Mouse (Mus musculus): ENCODE results near the gene Arsb.
"Not testable (repeated sequence)": the region's sequence is repeated elsewhere in the genome, so short reads cannot be mapped to it uniquely, and the experiment has no call there.

Arsb gene

DNA sequence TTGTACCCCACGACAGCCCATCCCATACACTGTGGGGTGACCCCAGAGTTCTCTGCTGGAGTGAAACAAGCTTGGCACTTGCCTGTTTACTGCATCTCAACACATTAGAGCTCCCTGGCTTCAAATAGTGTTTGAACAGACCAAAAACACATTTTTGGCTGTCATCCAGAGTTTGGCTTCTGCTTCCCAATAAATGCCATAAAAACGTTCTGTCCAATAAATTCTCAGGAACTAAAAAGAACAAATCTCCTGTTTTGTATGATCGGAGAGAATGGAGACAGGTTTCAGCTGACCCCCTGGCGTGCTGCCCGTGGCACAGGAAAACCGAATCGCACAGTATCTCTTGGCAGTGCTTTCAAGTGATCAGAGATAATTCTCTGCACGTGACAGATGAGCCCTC is 16.2 kb downstream of the Arsb start:
- DNase-seq (ENCODE audit: low spot score in 2 of 2): no peak

DNA sequence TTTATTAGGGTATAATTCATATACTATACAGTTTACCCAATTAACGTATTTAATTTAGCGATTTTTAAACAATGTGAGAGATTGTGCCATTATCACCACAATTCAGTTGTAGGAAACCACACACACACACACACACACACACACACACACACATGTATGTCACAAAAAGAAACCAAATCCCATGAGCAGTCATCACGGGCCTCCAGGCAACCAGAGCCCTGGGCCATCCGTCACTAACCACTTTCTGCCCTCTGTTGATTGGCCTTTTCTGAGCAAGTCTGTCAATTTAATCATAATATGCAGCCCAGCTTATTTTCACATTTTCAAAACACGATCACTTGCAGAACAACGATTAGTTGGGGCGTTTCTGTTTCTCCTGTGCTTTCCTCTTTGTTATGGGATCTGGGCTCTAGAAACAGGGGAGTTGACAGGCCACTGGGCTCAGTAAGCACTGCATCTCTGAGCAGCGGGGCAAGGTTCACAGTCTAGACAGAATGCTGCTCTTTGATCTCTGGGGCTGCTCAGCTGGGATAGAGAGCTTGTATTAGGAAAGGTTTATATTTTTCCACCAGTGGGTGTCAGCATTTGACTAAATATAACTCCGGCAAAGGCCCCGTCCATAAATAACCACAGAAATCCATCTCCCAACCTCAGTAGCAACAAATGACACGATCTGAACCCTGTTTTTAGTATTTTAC is 21.7 kb downstream of the Arsb start:
- DNase-seq (ENCODE audit: low spot score in 2 of 2): no peak

DNA sequence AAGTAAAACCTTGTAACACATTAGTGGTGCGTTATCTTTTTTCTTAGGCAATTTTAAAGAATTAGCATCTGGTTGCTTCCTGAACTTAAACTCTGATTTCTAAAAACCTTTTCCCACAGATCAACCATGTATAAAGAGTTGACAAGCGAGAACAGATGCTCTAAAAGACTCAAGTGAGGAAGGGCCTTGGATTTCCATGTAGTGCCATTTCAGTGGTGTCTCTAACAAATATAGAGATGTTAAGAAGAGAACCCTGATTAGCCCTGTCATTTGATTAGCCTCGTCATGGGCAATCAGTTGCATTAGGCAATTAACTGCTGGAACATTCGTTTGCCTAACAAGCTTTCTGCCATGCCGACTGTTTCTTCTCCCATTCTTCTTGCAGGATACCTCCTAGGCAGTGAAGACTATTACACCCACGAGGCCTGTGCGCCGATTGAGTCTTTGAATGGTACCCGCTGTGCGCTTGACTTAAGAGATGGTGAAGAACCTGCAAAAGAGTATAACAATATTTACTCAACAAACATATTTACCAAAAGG is 22.3 kb downstream of the Arsb start:
- no peak for DNase-seq (ENCODE audit: low spot score in 2 of 2)

DNA sequence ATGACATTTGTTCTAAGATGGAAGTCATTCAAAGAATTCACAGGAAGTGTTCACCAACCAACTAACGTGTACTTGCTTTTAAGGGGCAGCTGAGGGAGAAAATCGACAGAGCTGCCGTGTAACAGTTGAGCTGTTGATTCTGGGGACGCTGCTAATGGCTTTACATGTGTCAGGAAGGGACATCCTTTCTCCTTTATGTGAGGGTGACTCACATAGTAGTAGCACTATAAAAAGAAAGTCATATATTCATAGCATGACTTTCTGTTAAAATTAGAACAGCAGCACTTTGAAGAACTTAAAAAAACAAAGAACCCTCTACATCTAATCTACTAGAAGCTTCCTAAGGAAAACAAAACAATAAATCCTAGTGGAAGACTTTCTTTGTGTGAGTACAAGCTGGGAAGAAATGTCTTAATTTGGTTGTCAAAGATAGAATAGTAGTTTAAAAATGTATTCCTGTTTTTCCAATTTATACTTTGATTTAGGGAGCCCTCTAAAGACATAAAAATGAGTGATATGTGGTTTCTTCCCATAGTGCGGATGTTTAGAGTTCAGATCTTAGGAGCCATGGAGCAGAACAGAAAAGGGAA is 25.7 kb downstream of the Arsb start:
- DNase-seq (ENCODE audit: low spot score in 2 of 2): no peak

DNA sequence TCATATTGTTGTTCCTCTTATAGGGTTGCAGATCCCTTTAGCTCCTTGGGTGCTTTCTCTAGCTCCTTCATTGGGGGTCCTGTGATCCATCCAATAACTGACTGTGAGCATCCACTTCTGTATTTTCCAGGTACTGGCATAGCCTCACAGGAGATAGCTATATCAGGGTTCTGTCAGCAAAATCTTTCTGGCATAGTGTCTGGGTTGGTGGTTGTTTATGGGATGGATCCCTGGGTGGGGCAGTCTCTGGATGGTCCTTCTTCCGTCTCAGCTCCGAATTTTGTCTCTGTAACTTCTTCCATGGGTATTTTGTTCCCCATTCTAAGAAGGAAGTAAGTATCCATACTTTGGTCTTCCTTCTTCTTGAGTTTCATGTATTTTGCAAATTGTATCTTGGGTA is 38.9 kb downstream of the Arsb start:
- not testable (repeated sequence) for DNase-seq (ENCODE audit: low spot score in 2 of 2)

DNA sequence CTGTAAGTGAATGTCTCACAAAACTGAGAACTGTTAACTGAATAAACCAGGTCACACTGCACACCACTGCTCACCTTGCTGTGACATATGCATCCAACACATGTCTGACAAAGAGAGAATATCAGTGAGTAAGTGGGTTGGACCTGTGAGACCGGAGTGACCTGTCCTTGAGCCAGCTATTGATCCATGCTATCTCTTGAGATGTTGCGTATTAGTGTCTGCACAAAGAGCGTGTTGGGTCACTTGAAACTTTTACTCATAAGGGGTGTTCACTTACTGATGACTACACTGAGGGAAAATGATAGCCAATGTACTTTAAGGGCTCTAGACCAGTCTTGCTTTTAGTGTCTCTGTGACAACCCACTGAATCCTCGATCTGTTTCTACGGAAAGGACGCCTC is 42.7 kb downstream of the Arsb start:
- DNase-seq (ENCODE audit: low spot score in 2 of 2): no peak

DNA sequence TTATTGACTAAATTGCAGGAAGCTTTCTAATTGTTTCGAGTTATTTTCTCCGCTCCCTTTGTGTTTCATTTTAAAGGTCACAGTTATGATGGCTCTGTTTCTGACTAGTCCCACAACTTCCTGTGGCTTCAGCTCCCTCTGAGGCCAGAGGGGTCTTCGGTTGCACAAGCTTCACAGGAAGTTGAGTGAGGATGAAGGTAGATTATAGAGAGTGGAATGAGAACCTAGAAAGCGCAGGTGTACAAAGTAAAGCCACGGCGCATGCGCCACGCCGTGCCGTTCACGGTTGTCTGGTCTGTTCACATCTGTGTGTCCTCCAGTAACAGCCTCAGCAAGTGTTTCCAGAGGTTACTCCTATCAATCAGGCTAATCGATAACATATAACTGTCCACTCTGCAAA is 43.2 kb downstream of the Arsb start:
- DNase-seq (ENCODE audit: low spot score in 2 of 2): no peak

DNA sequence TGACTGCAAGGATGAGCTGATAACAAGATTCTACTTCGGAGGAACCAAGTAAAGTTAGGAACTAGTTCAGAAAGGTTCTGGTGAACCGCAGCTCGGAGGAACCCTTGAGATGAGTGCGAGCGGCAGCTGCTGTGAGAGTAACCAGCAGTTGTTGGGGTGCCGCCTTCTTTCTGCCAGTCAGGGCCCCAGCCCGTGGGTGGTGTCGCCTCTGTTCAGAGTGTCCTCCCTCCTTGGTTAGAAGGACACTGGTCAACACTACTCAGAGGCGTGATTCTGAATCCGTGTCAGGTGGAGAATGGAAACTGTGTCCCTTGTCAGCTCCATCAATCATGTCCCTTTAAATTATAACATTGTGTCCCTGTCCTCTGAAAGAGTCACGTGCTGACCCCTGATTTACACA is 43.7 kb downstream of the Arsb start:
- no peak for DNase-seq (ENCODE audit: low spot score in 2 of 2)

DNA sequence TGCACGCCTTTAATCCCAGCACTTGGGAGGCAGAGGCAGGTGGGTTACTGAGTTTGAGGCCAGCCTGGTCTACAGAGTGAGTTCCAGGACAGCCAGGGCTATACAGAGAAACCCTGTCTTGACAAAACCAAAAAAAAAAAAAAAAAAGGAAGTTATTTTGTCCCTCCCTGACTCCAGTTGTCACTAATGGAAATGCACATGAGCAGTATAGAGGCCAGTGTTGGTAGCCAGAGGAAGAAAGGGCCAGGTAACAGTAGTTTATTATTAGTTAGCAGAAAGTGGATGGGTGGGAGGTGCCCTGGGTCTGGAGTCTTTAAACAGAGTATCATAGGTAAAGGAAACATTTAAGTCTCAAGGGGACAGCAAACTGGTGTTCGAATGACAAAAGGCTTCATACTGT is 44.7 kb downstream of the Arsb start:
- no peak for DNase-seq (ENCODE audit: low spot score in 2 of 2)

DNA sequence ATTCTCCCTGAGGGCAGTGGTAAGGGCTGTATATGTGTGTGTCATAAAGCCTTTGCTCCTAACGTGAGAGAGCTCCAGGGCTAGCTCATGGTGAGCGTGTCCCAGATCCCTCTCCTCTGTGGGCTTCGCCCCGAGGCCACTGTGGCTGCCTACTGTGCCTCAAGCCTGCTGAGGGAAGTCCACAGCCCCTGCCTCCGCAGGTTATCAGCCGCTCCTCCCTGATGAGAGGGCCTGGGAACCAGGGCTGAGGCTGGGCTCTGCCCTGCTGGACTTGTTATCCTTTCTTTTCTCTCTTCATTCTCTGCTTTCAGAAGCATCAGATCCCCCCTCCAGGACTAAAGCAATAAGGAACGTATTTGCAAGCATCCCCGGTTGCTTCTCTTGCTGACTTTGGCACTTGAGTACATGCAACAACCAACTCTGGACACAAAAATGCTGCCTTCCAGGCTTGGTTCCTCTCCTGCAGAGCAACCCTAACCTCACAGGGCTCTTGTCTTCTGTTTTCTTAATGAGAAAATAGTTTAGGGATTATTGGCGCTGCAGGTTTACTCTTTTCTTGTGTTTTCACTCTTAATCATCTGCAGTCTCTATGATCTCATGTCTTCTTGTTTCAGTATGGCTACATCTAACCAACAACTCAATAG is 45.4 kb downstream of the Arsb start:
- no peak for DNase-seq (ENCODE audit: low spot score in 2 of 2)

DNA sequence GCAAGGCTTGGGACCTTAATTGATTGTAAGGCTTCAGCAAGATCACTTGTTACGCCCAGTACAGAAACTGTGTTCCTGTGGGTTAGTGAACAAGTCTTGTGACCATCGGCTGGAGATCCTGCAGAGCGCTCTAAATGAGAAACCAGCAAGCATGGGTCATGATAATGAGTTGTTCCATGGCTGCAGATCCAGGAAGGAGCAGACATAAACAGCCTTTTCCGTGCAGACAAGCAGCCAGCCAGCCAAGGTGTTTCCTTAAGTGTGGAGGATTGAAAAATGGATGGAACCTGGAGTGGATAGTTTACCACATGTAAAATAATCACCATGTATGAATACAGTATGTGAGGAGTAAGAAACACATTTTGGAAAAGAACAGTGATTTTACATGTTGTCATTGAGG is 48.7 kb downstream of the Arsb start:
- DNase-seq (ENCODE audit: low spot score in 2 of 2): no peak

DNA sequence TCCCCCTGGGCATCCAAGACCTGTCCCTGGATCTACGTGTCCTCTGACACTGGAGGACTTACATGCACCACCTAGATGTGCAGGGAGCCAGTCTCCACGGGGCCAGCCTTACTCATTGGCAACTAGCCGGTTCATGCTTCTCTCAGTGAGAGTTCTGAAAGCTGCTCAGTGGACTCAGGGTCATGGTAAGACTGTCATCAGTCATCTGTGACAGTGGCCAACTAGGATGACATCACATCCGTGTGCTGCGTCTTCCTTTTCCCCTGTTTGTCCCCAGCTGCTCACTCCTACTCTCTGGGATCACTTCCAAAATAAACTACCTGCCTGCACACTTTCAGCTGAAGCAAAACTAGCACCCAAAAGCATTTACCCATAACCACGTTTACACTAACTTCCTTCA is 50.6 kb downstream of the Arsb start:
- no peak for DNase-seq (ENCODE audit: low spot score in 2 of 2)

DNA sequence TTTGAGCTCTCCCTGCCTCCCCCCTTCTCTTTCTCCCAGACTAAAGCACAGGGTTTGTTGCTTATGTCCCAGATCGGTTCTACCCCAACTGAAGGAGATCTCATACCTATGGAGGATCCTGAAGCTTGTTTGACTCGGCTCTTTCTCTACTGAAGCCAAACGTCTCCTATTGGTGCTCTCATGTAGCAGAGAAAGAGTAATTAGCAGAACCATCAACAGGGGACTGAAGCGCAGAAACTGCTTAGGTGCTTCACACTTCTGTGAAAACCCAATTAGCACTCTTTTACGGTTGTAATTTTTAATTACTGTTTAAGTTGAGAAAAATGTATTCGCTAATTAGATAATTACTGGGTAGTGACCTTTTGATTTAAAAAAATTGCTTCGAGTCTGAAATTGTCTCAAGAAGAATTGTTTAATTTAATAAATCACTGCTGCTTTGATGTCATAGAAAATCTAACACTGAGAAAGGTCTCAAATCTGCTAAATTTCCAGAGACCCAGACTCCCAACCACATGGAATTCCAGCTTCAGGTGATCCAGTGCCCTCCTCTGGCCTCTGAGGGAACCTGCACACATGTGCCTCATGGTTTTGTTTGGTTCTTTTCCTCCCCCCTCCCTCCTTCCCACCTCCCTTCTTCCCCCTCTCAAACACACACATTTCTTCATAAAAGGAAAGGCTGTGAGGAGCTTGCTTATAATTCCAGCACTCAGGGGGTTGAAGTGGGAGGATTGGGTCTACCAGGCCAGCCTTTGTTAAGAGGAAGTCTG is 54.5 kb downstream of the Arsb start:
- DNase-seq (ENCODE audit: low spot score in 2 of 2): no peak

DNA sequence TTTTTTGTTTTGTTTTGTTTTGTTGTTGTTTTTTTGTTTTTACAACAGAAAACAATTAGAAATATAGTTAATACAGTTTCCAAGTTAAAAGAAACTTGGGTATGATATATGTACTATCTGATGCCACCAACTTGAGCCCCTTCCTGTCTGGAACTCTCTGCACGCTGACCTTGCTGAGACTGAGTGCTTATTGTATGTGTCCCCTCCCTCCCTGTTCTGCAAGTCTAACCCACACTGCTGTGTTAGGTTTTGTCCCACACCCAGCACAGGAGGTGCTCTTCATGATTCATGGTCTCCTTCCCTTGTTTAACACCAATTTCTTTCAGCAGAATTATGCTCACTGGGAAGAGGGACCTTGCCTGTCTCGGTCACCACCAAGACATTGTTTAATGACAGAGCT is 56.3 kb downstream of the Arsb start:
- no peak for DNase-seq (ENCODE audit: low spot score in 2 of 2)

DNA sequence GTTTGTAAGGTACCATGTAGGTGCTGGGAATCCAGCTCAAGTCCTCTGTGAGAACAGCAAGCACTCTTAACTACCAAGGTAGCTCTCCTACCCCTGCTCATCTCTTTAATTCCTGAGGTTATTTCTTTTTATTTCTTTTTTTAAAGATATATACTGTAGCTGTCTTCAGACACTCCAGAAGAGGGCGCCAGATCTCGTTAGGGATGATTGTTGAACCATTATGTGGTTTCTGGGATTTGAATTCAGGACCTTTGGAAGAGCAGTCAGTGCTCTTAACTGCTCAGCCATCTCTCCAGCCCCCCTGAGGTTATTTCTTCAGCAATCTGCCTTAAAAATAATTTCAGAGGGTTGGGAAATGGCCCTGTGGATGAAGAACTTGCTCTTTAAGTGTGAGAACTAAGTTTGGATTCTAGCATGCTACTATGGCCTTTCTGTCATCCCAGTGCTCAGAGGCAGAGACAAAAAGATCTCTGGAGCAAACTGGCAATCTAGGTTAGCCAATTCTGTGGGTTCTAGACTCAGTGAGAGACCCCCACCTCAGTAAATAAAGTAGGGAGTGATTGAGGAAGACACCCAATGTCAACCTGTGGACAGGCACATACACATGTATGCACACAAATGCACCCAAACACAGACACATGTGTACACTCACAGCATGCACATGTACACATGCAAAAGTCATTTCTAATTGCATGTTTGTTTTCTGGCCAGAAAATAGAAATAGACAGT is 58.3 kb downstream of the Arsb start:
- no peak for DNase-seq (ENCODE audit: low spot score in 2 of 2)

DNA sequence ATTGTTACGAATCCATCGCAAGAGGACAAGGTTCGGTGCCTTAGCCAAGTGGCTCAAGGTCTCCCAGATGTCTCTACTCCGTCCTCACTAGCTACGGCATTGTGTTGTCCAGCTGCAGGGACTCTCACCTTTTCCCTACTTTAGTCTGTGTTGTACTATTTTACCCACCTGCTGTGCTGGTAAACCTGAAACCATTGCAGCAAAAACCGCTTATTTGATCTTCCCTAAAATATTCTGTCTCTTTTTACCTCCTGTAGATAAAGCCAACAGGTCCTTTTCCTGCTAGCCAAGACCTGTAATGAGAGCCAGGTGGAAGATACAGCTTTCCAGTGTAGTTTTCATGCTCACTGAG is 58.8 kb downstream of the Arsb start:
- DNase-seq (ENCODE audit: low spot score in 2 of 2): no peak

DNA sequence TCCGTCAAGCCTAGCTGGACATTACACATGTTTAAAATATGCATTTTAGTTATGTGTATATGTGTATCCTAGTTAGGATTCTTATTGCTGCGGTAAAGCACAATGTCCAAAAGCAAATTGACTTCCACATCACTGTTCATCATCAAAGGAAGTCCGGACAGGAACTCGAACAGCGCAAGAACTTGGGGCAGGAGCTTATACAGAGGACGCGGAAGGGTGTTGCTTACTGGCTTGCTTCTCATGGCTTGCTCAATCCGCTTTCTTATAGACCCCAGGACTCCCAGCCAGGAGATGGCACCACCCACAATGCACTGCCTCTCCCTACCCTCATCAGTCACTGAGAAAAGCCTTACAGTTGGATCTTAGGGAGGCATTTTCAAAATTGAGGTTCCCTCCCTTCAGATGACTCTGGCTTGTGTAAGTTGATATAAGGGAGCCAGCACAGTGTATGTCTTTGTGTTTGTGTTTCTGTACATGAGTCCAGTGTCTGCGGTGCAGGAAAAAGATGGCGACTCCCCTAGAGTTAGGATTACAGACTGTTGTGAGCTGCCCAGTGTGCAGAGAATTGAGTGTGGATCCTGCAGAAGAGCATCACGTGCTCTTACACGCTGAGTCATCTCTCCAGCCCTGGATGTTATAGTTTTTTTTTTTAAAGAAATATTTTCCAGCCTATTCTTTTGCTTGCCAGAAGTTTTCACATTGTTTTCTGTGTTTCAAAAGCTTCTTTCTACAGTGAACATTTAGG is 66.2 kb downstream of the Arsb start:
- DNase-seq (ENCODE audit: low spot score in 2 of 2): no peak

DNA sequence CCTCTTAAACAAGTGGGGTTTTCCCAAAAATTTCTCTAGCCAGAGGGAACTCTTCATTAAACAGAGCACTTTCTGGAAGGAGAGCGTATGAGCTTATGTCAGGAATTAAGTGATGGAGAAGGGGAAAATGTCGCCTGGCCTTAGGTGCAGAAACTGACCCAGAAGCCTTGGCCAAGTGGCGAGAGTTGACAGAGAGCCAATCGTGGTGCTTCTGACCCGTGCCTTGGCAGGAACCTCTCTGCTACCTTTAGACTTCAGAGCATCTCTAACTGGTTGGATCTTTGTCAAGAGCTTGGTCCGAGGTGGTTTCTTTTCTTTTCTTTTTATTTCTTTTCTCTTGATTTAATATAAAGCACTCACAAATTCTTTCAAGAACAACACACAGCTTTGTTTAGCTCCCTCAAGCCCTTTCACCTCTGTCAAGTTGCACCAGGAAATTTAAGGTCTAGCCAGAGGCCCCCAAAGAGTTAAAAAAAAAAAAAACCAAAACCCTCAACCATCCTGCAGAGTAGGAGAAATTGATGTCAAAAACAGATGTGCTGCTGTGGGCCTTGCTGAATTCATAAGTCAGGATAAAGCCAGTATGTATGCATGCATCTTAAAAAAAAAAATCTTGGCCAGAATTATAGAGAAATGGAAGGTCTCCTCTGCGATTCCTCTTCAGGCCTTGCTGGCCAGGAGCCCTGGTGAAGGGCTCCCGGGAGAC is 67.2 kb downstream of the Arsb start:
- no peak for DNase-seq (ENCODE audit: low spot score in 2 of 2)

DNA sequence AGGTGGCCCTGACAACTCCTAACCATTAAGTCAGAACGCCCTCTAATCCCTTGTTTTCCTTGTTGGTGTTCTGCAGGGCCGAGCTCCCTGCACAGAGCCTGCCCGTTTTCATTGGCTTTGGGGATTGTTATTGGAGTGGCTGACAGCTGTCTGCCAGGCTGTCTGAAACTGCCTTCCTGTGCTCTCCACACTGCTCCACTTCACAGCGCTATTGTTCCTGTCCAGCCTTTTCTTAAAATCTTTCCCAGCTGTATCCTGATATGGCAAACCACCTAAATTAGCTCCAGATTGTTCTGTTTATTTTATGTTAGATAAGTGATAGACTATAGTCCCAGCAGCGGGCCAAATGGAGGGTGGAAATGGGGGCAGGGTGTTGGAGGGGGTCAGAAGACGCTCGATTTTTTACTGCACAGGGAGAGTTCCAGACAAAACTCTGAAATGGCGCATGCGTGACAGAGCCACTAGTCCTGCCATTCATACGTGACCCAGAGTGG is 67.8 kb downstream of the Arsb start:
- DNase-seq (ENCODE audit: low spot score in 2 of 2): no peak

DNA sequence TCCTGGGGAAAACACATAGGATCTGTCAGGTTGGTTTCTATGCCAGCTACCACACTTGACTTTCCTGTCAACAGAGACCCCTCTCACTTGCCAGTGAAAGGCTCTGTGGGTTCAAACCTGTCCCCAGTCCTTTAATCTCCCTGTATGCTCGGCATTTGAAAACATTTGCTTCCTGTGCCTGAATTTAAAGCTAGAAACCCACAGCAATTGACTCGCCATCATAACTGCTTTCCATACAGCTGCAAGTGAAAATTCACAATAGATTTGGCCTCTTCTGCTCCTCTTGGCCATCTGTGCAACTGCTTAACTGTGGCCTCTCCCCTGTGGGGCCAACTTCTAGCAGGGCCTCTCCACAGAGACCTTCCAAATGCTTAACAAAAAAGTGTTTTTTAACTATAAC is 68.3 kb downstream of the Arsb start:
- no peak for DNase-seq (ENCODE audit: low spot score in 2 of 2)
